Mouse (Mus musculus) heart, postnatal 25 days (tissue): ENCODE data around the gene Arhgap33. TPM values are rescaled to one million over a fixed set of nuclear protein-coding genes. Genes with fewer than 3 reads are reported as not detected.

Experiments used
- DNase-seq: peaks from one replicate; pipeline ENCODE4 v3.0.0; 2022; ENCODE audit warnings: low spot score
- intact Hi-C: fragments of 180-260 bp; cut with DNase I; formaldehyde crosslinking; loops from one replicate; pipeline ENCODE4 v1.15.1; 2025
- total RNA-seq, 2 experiments: library from RNA; stranded (reverse); gene quantifications; 2 replicates each; pipeline ENCODE4 v1.2.3; 2021

Arhgap33 gene
- total RNA-seq, 2 experiments from 2014 or later = 0.81 to 1.1 TPM

- intact Hi-C loops = no loop called here
- no peak for DNase-seq
Observed at GRCm38 (mm10) chr7:30553810-30554584, 19.1 kb upstream of the Arhgap33 start.

DNA sequence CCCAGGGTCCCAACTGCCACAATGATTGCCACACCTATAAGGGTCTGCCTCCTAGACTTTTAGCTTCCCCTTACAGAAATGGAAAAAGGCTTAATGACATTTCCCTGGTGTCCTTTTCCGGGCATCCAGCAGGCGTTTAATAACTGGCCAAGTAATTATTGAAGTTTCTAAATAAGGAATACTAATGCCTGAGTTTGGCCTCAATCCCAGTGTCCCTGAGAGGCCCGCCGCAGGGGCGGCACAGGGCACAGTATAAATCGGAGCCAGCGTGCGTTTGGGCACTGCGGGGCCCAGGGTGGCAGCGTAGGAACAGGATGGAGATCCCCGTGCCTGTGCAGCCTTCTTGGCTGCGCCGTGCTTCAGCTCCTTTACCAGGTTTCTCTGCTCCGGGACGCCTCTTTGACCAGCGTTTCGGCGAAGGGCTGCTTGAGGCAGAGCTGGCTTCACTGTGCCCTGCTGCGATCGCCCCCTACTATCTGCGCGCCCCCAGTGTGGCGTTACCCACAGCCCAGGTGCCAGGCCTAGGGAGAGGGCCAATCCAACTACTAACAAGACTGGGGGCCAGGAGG is 18.2 kb upstream of the Arhgap33 start:
- peak; percentile 44 for DNase-seq
- intact Hi-C loops = no loop called here

GRCm38 (mm10) chr7:30552102-30553020 is 17.5 kb upstream of the Arhgap33 start, which contains the start of the genes Hspb6 and Proser3:
Gene Hspb6, plus strand, starts transcription at chr7:30552178.
Gene Proser3, minus strand, starts transcription at chr7:30552299.
- intact Hi-C loops = no loop called here
- DNase-seq = peak; percentile 95

DNA sequence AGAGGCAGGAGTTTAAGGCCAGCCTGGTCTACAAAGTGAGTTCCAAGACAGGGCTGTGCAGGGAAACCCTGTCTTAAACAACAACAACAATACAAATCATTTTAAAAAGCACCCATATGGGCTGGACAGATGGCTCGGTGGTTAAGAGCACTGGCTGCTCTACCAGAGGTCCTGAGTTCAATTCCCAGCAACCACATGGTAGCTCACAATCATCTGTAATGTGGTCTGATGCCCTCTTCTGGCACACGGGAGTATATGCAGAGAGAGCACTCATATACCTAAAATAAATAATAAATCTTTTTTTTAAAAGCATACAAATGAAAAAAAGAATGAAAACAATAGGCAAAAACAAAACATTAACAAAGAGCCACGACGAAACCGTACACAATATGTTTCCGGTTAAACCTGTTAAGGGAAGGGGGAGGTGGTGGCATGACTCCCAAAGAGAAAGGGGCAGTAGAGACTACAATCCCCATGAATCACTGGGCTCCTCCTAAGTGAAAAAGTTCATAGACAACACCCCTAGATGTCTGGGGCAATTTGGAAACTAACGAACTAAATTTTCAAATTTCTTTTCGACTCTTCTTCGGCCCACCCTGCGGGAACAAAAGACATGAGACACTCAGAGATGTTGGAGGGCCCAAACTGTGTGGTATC is 16.7 kb upstream of the Arhgap33 start:
- no peak for DNase-seq
- intact Hi-C loops = no loop called here

- intact Hi-C loops = no loop called here
- DNase-seq = no peak
Observed at GRCm38 (mm10) chr7:30550603-30551002, 15.7 kb upstream of the Arhgap33 start.

DNA sequence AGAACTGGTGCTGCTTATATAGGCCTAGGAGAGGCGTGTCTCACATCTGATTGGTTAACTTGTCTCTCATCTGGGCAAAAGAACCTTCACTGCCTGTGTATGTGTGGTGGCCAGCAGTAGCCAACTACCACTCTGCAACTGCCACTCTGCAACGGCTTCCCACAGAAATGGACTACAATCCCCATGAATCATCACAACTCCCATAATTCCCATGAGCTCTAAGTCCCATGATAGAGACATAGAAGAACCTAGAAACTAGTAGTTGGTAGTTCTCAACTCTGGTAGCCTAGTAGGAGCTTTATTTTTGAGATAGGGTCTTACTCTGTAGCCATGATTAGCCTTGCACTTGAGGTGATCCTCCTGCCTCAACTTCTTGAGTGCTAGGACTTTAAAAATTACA is 15.0 kb upstream of the Arhgap33 start:
- DNase-seq = no peak
- intact Hi-C loops = loop anchor here (5.0 kb wide), 1 partner anchor 58 kb away; the partner anchor contains the start of gene Prodh2

DNA sequence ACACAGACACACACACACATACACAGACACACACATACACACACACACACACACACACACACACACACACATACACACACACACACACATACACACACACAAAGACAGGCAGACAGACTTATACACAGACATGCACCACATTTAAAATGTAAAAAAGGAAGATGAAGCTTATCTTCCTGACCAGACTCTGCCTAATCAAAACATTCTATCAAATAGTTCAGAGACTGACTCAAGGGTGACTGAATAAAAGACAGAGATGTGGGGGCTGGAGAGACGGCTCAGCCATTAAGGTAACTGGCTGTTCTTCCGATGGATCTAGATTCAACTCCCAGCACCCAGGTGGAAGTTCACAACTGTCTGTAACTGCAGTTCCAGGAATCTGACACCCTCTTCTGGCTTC is 9.5 kb upstream of the Arhgap33 start:
- no peak for DNase-seq
- intact Hi-C loops = no loop called here

- intact Hi-C loops = no loop called here
Observed at GRCm38 (mm10) chr7:30540572-30540971, 5.7 kb upstream of the Arhgap33 start.

GRCm38 (mm10) chr7:30533941-30534632 is 773 bp downstream of the Arhgap33 start:
- intact Hi-C loops = no loop called here
- DNase-seq = no peak

More at GRCm38 (mm10) chr7:30540572-30540971, 5.7 kb upstream of the Arhgap33 start:
- no peak for DNase-seq

DNA sequence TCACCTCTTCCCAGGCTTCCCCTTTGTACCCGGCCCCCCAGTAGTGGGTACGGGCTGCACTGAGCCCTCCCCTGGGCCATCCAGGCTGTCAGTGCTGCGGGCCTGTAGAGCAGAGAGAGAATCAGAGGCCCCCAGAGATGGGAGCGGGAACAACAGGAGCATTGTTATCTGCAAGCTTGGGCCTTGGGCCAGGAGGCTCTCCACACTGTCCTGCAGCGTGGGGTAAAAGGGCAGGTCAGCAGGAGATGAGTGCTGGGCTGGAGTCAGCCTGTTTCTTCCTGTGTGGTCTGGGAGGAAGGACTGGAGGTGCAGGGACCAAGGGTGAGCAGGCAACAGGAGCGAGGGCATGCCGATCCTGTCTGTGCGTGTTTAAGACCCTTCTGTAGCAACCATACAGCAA is 1.9 kb downstream of the Arhgap33 start:
- DNase-seq = no peak
- intact Hi-C loops = no loop called here

DNA sequence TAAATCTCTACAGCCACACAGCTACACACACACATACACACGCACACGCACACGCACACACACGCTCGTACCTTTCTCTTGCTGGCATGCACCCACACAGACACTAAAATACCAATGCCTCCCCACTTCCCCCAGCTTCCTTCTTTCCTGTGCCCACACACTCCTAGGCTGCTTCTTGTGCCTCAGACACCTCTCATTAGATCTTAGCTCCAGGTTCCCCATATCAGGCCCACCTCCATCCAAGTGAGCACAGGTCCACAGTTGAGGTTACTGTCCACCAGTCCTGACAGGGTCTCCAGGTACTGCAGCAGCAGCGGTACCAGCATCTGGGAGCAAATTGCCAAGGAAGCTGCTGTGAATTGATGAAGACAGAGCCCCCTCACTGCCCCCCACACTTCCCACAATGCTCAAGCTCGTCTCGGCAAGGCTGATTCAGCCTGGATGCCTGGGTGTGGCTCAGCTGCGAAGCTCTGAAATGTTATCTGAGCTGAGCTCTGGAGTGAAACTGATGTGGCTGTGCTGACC is 3.5 kb downstream of the Arhgap33 start:
- intact Hi-C loops = no loop called here
- DNase-seq = no peak

DNA sequence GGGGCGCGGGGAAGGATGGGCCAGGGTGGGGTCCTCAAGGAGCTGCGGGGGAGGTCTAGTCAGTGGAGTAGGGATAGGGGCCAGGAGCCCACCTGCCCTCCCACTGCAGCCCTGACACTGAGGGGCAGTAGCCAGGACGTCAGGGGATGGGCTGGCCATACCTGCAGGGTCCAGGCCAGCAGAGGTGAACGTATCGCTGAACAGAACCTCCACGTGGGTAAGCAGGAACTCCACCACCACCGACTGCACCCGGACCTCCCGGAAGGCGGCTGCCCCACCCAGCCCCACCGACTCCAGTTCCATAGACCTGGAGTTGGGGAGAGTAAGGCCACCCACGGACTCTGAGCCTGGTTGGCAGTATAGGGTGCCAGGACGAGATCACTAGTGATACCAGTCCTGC is 7.9 kb downstream of the Arhgap33 start:
- intact Hi-C loops = no loop called here

DNA sequence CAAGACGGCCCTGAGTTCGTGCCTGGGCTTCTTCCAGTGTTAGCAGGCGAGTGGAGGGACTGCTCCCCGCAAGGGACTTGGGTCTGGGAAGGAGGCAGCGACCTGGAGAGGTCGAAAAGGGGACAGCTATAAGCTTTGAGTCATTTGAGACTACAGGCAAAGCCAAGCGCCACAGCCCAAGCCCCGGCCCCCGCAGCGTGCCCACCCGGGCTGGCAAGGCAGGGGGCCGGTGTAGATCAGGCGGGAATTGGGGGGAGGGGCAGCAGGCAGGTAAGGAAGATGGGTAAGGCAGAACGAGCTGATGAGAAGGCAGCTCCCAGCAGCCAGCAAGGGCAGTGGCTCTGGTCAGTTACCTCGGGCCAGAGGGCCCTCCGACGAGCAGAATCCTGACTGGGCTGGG is 8.5 kb downstream of the Arhgap33 start:
- intact Hi-C loops = no loop called here
- no peak for DNase-seq

More for the DNA sequence above, 7.9 kb downstream of the Arhgap33 start:
- no peak for DNase-seq

DNA sequence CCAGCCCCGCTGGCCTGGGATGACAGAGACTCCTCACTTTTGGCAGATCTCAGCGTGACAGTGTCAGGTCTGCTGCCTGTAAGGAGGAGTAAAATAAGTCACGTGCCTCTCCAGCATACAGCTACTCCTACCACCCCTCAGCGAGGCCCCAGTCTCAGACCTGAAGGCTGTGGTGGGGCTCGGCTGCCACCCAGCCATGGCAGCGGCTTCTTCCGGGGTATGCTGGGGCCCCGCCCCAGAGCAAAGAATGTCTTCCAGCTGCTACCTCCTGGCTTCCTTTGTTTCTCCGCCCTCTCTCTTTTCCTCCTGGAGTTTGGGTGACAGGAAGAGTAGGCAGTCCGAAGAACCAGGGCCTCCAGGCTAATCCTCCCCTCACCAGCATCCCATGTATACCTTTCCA is 8.9 kb downstream of the Arhgap33 start:
- DNase-seq = no peak
- intact Hi-C loops = no loop called here

- intact Hi-C loops = no loop called here
- no peak for DNase-seq
Observed at GRCm38 (mm10) chr7:30524487-30524886, 10.4 kb downstream of the Arhgap33 start.

DNA sequence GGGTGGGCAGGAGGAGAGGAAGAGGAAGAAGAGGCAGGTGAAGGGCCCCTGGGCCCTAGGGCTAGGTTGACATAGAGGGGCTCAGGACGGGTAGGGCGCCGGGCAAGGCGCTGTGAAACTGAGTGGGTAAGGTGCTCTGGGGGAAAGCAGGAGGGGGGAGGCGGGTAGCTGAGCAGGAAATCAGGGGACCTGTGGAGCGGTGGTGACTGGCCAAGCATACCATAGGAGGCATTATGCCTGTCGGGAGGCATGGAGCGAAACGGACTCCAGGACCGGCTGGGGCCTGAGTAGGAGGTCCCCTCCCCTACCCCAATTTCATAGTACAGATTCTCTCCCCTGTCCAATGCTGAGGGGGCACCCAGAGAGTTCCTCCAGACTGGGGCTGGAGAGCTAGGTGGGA is 12.0 kb downstream of the Arhgap33 start:
- intact Hi-C loops = no loop called here
- DNase-seq = no peak

DNA sequence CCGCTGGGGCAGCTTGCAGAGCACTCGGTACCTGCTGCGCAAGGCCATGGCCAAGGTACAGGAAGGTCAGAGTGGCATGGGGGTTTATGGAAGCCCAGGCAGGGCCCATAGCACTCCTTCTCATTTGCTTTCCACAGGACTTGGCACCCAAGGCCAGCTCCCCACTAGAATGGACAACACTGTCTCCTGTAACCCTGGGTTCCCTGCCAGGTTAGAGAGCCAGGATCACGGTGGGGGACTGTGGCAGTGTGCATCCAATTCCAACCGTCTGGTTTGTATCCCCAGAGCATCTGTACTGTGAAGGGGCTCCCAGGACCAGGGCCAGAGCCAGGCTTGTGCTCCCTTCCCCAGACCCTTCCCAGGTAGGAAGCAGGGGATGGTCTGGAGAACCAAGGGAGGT is 14.0 kb downstream of the Arhgap33 start:
- intact Hi-C loops = no loop called here
- no peak for DNase-seq

- intact Hi-C loops = no loop called here
- no peak for DNase-seq
Observed at GRCm38 (mm10) chr7:30520396-30520795, 14.5 kb downstream of the Arhgap33 start.

GRCm38 (mm10) chr7:30518325-30518724 is 16.5 kb downstream of the Arhgap33 start:
- intact Hi-C loops = no loop called here
- no peak for DNase-seq
